Mouse (Mus musculus) liver, adult 2 months (tissue): ENCODE measurements around the gene Rpl39l. TPM values are rescaled to one million over a fixed set of nuclear protein-coding genes. Genes with fewer than 3 reads are reported as not detected.

Experiments used
- polyA plus RNA-seq: library from polyadenylated mRNA; depleted of rRNA; stranded (reverse); fragments of >200 nt; gene quantifications from 2 replicates; pipeline ENCODE4 v1.2.3, GENCODE M21; 2012; rRNA removed
- total RNA-seq: library from RNA; depleted of rRNA; stranded (reverse); fragments of >200 nt; gene quantifications from 2 replicates; pipeline ENCODE4 v1.2.3, GENCODE M21; 2014; rRNA removed

Gene Rpl39l
- total and polyA plus RNA-seq, 2 experiments = not detected

Other genes starting within 250 kb of the Rpl39l start
- 0.13 TPM in 1 of 2 replicates, not detected in the other for gene Grin2a, start 174.7 kb upstream of the Rpl39l start, total RNA-seq
- not detected in 2 replicates for gene Grin2a, start 174.7 kb upstream of the Rpl39l start, polyA plus RNA-seq
- 0.09 TPM in 1 of 2 replicates, not detected in the other for gene Atf7ip2, start 22.5 kb downstream of the Rpl39l start, total RNA-seq
- not detected in 2 replicates for gene Atf7ip2, start 22.5 kb downstream of the Rpl39l start, polyA plus RNA-seq
- gene Emp2, start 143.7 kb downstream of the Rpl39l start, total RNA-seq = 5.7 and 10.7 TPM in 2 replicates
- gene Emp2, start 143.7 kb downstream of the Rpl39l start, polyA plus RNA-seq = 7.2 and 14.1 TPM in 2 replicates
- 0.09 TPM in 1 of 2 replicates, not detected in the other for gene Tekt5, start 225.3 kb downstream of the Rpl39l start, total RNA-seq
- 0.07 and 0.12 TPM in 2 replicates for gene Tekt5, start 225.3 kb downstream of the Rpl39l start, polyA plus RNA-seq
- 16.4 and 19.4 TPM in 2 replicates for gene Nubp1, start 241.7 kb downstream of the Rpl39l start, total RNA-seq
- gene Nubp1, start 241.7 kb downstream of the Rpl39l start, polyA plus RNA-seq = 20.0 and 24.5 TPM in 2 replicates